Mouse (Mus musculus) adrenal gland, postnatal 25 days (tissue): ENCODE measurements around the gene Mmp25. TPM values are rescaled to one million over a fixed set of nuclear protein-coding genes. Genes with fewer than 3 reads are reported as not detected.

Experiments used
- DNase-seq: peaks from one replicate; pipeline ENCODE4 v3.0.0; 2021; ENCODE audit warnings: mixed read lengths
- total RNA-seq: library from RNA; stranded (reverse); gene quantifications from 2 replicates; pipeline ENCODE4 v1.2.3, GENCODE M21; 2021

Gene Mmp25
- total RNA-seq, 1 experiment from 2014 or later = 0.18 TPM

- no peak for DNase-seq
Measured at GRCm38 (mm10) chr17:23664556-23665021, 19.5 kb upstream of the Mmp25 start.

GRCm38 (mm10) chr17:23661526-23661925 lies 16.4 kb upstream of the Mmp25 start:
- peak; percentile 17 for DNase-seq

- no peak for DNase-seq
Measured at GRCm38 (mm10) chr17:23660876-23661200, 15.8 kb upstream of the Mmp25 start.

- peak; percentile 63 for DNase-seq
Measured at GRCm38 (mm10) chr17:23660117-23660875, 15.2 kb upstream of the Mmp25 start, which contains the start of gene Bicdl2. Bicdl2 (plus strand) TSS chr17:23660506.

GRCm38 (mm10) chr17:23658450-23658849 lies 13.4 kb upstream of the Mmp25 start:
- no peak for DNase-seq

- no peak for DNase-seq
Measured at GRCm38 (mm10) chr17:23654410-23654809, 9.3 kb upstream of the Mmp25 start.

- DNase-seq = no peak
Measured at GRCm38 (mm10) chr17:23654001-23654400, 8.9 kb upstream of the Mmp25 start.

- no peak for DNase-seq
Measured at GRCm38 (mm10) chr17:23653324-23653723, 8.2 kb upstream of the Mmp25 start.

GRCm38 (mm10) chr17:23651363-23651762 lies 6.3 kb upstream of the Mmp25 start:
- no peak for DNase-seq

- DNase-seq = no peak
Measured at GRCm38 (mm10) chr17:23645894-23646293, 817 bp upstream of the Mmp25 start.

- no peak for DNase-seq
Measured at GRCm38 (mm10) chr17:23631241-23631640, 13.8 kb downstream of the Mmp25 start.

- DNase-seq = peak; percentile 85
Measured at GRCm38 (mm10) chr17:23630195-23631020, 14.7 kb downstream of the Mmp25 start.

GRCm38 (mm10) chr17:23627813-23628212 lies 17.3 kb downstream of the Mmp25 start:
- no peak for DNase-seq

GRCm38 (mm10) chr17:23620351-23620750 lies 24.7 kb downstream of the Mmp25 start:
- no peak for DNase-seq

- no peak for DNase-seq
Measured at GRCm38 (mm10) chr17:23617087-23617486, 28.0 kb downstream of the Mmp25 start.

GRCm38 (mm10) chr17:23610361-23610800 lies 34.7 kb downstream of the Mmp25 start:
- peak; percentile 66 for DNase-seq

GRCm38 (mm10) chr17:23609612-23610011 lies 35.5 kb downstream of the Mmp25 start:
- DNase-seq = no peak

- DNase-seq = no peak
Measured at GRCm38 (mm10) chr17:23605220-23605619, 39.9 kb downstream of the Mmp25 start.

GRCm38 (mm10) chr17:23604394-23604793 lies 40.7 kb downstream of the Mmp25 start:
- no peak for DNase-seq

GRCm38 (mm10) chr17:23603542-23603941 lies 41.5 kb downstream of the Mmp25 start:
- no peak for DNase-seq

GRCm38 (mm10) chr17:23603077-23603476 lies 42.0 kb downstream of the Mmp25 start:
- DNase-seq = no peak

GRCm38 (mm10) chr17:23601836-23602585 lies 43.1 kb downstream of the Mmp25 start:
- DNase-seq = no peak
